Mouse (Mus musculus): ENCODE measurements at regions not wholly inside any gene's neighbourhood (a gene's known extent, or its start where the extent isn't known, plus 50 kb on each side); places are given as distances from the start of the nearest gene placed in this dataset.

DNA sequence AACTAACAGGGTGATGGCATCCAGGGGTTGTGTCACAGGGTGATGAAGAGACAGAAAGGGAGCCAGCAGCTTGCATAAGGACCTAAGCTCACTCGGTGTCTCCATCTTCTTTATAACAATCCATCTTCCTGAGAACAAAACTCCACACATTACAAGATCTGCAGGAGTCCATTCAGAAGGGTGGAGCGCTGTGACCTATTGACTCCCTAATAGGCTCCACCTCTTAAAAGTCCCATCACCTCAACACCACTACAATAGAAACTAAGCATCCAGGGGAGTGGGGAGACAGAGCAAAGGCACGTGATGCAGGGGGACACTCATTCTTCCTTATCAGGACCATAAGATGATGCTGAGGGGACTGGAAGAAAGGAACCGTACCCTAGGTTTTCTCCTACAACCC lies 224.5 kb upstream of the Irx5 start:
- no peak for DNase-seq (ENCODE audit: low spot score in 2 of 2)

DNA sequence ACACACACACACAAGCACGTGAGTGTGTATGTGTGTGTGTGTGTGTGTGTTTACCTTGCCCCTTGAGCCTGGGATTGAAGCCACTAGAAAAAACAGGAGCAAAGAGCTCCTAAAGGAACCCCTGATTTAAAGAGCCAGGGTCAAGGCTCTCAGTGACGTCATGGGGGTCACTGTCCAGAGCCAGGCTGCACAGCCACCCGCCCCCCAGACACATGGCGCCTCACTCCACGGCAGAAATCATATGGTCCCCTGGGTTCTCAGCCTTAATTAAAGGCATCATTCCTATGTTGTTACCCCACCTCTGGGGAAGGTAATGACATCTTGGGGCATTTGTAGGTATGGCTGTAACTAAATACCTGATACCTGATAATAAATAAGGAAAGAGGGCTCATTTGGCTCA lies 224.9 kb upstream of the Irx5 start:
- no peak for DNase-seq (ENCODE audit: low spot score in 2 of 2)

DNA sequence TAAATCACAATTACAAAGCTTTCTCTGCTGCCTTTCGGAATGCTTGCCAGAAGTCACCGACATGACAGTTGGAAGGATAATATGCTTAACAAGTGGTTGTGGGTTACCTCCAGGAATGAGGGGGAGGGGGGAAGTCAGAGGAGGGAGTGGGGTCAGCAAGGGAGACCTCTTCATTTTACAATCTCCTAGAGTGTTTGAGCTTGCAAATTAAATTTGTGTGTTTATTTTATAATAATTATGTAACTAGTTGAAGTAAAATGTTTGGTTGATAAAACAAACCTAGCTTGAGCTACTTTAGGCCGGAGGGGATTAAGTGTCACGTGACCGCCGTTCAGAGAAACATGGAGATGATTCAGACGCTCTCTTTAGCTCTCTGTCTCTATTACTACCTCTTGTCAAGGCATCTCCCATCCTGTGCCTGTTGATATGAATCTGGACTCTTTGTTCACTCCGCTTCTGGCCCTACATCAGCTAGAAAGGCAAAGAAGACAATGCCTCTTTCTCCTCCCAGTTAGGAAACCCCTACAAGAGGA lies 227.3 kb upstream of the Irx5 start:
- DNase-seq (ENCODE audit: low spot score in 2 of 2) = no peak

DNA sequence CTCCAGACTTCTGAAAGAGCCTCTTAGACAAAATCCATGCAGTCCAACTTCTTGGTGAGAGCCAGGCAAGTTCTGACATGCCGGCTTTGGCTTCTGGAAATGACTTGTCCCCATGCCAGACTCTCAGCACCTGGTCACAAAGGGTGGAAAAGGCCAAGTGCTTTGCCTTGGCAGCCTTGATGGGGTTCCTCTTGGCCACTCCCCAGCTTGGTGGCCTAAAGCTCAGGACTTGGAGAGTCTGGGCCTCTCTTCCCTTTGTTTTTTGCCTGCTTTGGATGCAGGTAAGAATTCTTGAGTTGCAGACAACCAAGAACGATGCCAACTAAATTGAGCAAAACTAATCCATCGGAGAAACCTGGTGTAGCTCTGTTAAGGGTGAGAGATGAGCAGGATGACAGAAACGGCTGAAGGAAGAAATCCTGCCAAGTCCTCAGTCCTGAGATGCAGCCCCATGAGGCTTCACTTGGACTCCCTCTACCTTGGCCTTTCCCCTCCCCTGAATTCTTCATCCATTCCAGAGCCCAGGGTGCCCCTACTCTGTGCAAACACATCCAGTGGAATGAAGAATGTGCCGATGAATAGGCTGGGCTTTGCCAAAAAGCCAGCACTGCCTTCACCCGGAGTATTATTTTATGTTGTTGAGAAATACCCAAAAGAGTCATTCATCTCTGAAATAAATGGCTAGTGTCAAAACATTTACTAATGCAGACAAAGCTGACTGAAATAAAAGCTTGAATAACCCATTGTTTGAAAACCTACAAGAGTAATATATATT lies 228.0 kb upstream of the Irx5 start:
- no peak for DNase-seq (ENCODE audit: low spot score in 2 of 2)

DNA sequence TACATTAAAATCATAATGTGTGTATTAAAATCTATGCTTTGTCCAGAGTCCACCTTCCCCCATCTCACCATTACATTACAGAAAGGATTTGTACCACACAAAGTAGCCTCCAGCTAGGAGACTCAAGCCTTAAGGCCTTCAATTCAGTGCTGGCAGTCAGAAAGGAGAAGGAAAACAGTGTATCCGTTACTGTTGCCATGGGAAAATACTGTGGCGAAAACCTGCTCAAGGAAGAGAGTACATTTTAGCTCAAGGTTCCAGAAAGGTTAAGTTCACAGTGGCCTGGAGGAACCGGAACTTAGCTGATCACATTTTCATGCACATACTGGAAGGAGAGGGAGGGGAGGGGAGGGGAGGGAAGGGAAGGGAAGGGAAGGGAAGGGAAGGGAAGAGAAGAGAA lies 231.8 kb upstream of the Irx5 start:
- no peak for DNase-seq (ENCODE audit: low spot score in 2 of 2)

DNA sequence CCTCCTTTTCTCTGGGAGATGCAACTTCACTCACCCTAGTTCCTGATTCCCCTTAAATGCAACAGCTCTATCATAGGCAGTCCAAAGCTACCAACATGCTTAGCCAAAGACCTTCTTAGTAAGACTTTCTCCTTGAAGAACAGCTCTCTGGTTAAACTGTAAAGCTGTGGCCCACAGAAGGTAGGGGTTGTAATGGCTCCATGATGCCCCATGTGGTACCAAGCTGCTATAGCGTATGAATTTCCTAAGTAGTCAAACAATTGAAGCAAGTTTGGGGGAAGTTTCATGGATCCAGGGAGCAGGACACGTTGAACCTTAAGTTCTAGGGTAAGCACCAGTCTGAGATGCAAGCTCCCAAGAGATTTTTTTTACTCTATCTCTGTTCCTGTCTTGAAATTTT lies 236.1 kb upstream of the Irx5 start:
- no peak for DNase-seq (ENCODE audit: low spot score in 2 of 2)

DNA sequence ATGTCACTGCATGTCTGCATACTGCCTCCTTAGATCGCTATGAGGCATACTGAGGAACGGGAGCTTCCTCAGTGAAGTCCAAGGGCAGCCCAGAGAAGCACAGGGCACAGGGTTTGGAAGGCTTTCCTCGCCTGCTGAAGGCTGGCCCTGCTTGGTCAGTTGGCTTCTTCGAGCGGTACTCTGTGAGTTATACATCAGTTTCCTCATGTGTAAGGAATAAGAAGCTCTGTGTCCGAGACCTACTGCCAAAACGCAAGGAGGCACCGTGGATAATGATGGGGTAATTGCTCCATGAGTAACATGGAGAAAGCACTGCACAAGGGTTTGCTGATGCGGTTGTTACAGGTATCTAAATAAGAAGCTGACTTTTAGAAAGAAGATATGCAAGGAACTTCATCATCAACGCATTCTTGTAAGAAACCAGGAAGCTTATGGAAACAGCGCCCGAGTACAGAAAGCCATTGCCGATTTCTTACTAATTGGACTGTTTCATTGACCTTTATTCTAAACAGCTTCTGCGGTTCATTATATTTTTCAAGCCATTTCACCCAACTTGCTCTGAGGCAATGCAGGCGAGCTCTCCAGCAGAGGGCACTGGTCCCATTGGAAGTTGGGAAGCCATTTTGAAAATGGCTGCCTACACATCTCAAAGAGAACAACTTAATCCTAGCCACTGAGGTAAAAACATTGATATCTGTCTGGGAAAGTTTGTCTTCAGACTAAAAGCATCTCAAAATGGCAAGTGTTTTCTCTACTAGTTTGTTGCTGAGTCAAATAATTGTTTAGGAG lies 241.8 kb upstream of the Irx5 start:
- DNase-seq (ENCODE audit: low spot score in 2 of 2) = no peak

DNA sequence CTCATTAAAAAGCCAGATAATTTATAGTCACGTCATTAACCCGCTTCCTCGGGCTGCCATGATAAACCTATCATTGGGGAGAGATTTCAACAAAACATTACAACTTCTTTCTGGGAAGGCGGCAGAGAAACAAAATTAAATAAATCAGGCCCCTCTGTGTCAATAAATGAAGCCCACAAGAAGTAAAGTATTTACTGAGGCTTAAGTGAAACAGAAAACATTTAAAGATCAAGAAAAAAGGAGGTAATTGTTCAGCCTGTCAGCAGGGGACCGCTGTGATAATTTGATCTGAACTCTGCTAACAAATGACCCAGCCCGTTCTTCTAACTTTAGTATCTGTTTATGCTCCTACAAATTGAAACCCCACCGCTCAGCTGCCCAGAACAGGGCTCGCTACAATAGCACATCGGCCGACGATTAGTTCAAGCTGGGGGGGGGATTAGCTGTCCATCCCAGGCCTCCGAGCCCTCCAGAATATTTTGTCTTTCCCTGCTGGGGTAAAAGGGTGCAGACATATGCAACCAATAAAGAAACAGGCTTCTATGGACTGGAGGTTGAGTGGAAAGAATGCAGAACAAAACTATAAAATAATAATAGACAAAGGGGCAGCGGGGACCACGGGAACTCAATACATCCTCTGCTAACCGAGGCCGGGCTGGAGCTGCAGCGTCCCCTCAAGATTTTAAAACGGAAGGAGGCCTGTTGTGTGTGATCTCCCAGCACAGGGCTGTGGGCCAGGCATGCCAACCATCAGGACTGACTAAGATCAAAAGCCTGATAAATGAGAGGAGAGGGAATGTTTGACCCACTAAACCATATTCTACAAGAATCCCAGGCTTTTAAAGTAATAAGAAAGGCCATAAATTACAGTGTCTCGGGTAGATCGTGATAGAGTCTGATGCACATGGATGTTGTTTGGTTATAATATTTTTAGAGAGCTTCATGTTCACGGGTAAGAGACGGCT lies 242.8 kb upstream of the Irx5 start:
- DNase-seq (ENCODE audit: low spot score in 2 of 2) = no peak

DNA sequence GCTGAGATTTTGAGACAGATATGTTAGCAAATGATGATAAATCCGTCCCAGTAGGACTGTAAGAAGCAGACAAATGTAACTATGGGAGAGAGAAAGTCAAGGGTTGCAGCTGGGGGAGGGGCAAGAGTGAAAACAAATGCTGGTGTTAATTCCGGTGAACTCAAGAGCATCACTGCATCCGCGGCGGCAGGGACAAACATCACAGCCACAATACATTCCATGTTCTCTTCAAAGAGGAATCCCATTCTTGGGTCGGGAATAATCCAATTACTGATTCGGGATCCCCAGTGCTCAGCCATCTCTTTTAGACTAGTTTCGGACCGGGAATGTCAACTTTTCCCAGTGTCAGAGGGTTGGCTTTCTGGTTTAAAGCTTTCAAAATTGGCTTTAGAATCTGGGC lies 243.5 kb upstream of the Irx5 start:
- no peak for DNase-seq (ENCODE audit: low spot score in 2 of 2)

DNA sequence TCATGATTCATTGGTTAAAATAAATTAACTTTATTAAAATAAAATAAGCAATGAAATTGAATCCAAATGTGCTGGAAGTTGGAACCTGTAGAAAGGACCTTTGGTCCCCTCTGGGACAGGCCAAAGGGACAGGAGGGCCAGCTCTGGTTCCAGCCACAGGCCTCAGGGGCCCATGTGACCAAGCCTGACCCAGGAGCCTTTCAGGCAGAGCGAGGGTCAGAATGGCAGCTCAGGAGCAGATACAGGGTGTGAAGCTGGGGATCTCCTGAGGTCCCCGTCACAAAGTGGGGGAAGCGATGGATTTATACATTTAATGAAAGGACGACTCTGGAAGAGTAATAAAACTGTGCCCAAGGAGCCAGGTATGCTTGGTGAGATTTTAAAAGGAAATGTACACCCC lies 244.0 kb upstream of the Irx5 start:
- no peak for DNase-seq (ENCODE audit: low spot score in 2 of 2)

DNA sequence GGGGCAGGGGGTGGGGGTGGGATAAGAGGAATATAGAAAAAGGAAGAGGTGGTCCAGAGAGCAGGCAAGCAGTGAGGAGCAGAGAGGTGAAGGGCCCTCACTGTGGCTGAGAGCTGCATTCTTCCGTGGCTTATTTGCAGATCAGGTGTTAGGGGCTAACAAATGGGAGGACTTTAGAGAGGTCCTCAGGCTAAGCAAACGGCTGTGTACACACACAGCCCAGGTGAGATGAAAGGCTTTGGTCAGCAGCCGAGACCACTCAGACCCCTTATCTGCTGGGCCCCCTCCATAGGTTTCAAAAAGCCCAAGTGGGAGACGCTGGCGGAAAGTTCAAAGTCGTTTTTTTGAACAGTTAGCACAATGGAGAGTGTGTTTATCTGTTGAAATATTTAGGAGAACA lies 252.9 kb upstream of the Irx5 start:
- DNase-seq (ENCODE audit: low spot score in 2 of 2) = no peak

DNA sequence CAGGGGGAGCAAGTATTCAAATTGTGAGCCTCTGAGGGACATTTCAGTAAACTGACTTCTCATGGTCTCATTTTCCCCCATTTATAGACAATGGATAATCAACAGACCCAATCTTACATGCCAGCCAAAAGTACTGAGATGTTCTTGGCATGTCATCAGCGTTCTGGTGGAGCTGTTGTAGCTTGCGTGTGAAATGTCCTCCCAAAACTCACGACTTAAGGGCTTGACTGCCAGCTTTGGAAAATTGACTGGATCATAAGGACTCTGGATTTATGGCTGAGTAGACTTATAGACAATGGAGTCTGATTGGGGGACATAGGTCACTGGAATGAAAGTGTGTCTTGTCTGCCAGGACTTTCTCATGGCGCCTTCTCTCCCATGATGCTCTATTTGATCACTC lies 254.9 kb upstream of the Irx5 start:
- no peak for DNase-seq (ENCODE audit: low spot score in 2 of 2)

DNA sequence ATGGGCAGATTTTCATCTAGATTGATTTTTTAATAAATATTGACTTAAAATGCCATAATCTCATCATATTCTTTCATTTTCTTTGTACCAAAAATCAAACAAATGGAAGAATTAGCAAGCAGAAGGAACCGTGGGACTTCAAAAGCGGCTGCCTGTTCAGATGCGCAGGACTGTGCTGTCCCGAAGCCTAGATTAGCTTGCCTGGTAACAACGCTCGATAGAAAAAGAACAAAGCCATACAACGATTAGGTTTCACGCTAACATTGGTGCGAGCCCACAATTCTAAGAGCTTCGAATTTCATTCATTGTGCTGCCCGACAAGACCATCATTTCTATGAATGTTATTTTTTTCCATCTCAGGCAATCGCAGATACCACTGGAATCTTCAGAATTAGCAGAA lies 262.1 kb upstream of the Irx5 start:
- DNase-seq (ENCODE audit: low spot score in 2 of 2) = no peak

DNA sequence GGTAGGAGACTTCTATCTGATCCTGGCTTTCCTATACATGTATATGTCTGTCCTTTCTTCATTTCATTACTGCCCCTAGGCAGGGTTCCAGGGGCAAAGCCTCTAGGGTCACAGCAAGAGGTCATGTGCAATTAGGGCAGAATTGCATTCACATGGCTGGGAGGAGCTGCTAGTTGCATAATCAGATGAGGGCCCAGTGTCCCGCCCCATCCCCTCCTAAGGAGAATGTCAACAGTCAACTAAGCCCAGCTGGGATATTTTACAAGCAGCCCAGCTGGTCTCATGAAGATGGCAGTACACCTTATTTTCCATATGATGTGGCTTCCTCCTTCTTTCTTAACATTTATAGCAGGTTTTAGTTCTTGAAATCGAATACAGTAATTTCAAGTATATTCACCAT lies 273.3 kb upstream of the Irx5 start:
- no peak for DNase-seq (ENCODE audit: low spot score in 2 of 2)

DNA sequence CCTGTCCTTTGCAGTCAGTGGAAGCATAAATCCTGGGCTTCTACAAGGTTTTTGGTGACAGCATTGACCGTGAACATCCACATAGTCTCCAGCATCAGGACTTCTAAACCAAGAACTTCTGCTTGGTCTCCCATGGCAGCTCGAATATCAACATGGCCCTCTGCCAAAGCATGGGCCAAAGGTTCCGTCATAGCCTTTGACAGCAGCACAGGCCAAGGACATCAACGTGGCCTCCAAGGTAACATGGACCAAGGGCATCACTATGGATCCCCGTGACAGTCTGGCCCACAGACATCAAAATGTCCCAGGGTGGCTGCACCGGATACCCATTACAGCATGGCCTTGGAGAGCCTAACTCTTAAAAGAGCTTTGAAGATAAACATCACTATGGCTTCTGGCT lies 275.5 kb upstream of the Irx5 start:
- DNase-seq (ENCODE audit: low spot score in 2 of 2) = no peak

DNA sequence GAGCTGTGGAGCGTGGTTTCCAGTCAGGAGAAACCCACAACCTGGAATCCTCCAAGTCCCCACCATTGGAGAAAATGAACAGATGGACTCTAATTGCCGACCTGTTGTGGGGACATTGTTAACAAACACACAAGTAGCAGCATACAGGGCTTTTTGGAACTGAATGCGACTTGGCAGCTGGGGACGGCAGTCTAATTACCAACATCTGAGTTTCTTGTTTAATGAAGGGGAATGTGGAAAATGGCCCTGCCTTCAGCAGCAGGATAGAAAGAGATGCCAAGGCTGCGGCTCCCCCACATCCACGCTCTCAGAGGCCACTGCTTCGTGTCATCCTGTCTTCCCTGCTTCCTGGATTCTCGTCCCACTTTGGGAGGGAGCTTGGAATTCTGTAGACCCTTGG lies 276.6 kb upstream of the Irx5 start:
- no peak for DNase-seq (ENCODE audit: low spot score in 2 of 2)

DNA sequence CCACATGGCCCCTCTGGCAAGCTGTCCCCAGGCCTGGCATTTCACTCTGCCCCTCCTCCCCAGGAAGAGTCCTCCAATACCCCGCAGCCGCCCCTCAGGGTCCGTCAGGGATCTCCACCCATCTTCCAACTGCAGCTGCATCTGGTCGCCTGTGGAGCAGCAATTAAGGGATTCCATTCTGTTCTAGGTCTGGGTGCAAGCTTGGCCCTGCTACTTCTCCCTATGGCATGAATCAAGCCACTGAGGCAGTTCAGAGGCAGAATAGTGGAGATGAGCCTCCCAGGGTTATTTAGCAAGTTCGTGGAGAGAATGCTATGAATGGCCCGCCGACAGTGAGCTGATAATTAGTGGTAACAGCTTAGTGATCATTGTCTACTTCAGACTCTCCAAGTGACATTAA lies 275.7 kb upstream of the Irx3 start:
- no peak for DNase-seq (ENCODE audit: low spot score in 2 of 2)

DNA sequence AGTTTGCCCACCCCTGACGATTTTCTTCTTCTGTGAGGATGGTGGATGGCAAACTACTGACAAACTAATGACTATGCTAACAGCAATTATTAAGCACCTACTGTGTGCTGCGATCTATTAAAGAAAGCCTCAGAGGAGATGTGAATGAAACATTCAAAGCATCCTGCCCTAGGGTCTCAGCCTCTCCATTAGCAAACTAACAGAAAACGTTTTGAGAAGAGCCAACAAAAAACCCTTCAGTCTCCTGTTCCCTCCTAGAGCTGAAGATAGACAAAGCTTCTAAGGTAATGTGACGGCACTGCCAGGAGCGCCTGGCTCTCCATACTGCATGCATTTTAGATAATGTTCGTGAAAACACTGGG lies 270.4 kb upstream of the Irx3 start:
- no peak for DNase-seq (ENCODE audit: low spot score in 2 of 2)

DNA sequence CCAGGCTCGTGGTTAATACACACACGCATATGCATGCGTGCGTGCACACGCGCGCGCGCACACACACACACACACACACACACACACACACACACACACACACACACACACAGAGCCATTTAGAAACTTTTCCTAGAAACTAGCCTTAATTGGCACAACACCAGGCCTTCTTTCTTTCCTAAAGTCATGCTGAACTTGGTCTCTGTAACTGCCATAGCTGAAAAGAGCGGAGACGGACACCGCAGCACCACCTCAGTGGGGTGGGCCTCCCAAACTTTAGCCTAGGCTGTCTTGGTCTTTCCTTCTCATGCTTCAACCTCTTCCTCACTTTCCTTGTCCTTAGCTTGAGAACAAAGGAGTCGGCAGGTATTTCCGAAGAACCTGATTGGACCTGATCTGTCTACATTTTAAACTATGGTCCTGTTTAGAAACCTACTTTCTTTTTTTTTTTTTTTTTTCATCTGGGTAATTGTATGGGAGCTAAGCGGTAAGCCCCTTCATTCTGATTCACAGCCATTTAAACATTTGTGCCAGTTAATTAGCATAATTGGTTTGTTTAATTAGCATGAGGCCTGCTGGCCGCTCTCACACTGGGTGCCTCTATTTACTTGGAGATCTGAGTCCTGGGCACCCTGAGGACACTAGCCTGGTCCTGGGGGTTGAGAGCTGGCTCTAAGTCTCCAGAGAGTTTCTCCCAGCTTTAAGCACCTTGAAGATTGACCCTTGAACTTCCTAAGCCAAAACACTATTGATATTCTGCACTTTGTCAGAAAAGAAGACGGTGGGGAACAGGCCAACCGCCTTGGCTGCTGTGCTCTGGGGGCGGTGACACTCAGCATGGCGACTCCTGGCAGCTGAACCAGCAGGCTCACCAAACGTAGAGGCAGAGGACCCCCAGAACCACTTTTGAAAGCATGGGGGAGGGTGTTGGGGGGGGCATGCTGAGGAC lies 269.7 kb upstream of the Irx3 start:
- DNase-seq (ENCODE audit: low spot score in 2 of 2) = no peak

DNA sequence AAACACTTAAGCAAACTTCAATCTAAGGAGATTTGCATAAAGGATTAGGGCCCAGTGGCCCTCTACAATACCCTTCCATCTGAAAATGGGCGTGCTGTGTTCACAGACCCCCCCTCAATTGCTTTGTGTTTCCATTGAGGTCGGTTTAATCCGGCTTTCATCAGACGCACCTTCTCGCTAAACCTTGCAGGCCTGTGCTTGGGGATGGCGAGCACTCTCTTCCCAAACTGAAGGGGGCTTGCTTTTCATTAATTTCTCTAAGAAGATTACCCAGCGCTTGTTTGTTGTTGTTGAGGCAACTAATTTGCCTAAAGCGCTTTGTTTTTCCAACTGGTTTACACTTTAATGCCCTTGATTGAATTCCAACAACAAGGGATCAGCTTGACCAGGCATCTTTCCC lies 268.8 kb upstream of the Irx3 start:
- DNase-seq (ENCODE audit: low spot score in 2 of 2) = no peak

DNA sequence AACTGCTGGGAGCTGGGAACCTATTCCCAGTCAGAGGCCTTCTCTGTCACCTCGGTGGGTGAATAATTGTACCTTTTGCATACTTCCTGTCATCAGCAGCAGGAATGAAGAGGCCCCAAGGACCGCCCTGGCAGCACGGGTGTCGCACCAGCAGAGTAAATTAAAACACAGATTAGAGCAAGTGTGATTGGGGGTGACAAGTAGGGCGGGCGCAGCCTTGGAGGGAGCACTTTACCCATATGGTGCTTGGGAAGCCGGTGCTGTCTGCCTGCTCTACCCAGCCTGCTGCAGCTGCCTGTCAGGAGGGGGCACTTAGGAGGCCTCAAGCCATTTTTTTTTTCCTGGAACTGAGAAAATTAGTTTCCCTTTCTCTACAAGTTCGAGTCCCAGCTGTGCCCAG lies 264.6 kb upstream of the Irx3 start:
- no peak for DNase-seq (ENCODE audit: low spot score in 2 of 2)

Data from natural killer cell, adult 2 months (primary cell).